10 mouse cellular contexts compared by ENCODE assay signal in the genomic region with DNA sequence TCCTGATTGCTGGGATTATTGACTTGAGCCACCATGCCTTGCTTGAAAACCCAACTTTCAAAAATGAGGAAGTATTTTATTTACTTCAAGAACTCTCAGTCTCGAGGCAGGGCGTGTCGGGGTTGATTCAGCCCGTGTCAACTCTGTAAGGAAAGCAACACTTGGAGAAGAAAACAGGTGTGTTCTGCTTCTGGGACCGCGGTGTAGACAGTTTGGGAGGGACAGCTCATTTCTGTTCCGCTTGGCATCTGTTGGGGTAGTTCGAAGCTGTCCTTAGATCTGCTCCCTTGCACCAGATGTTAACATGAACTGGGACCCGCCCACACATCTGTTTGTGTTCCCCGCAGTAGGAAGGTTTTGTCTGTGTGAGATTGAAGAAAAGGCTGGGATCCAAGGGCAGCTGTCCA. TPM values are rescaled to one million over a fixed set of nuclear protein-coding genes. Genes with fewer than 3 reads are reported as not detected.
DNase-seq lines count a peak whose midpoint lies in the region; ATAC-seq and TF ChIP-seq lines count a peak whose summit lies in the region.
"Had no signal": no experiment of that assay in that cellular context is flagged by ENCODE, and none has a peak within 500 bp of the region (broad histone marks: within the 10 kb centered on the region; RNA-seq: fewer than 3 reads in every experiment).

No protein-coding gene starts in this region.

- WGBS in liver, adult 2 months: 71% methylated on average over 10 of the region's 10 CpGs
- WGBS in hindbrain, postnatal 0 days: 68% methylated on average over 10 of the region's 10 CpGs
- 81% methylated on average over 10 of the region's 10 CpGs for WGBS in forebrain, embryonic 12.5 days
- whole genome bisulfite sequencing in forebrain, embryonic 14.5 days: 93% methylated on average over 10 of the region's 10 CpGs

- TF ChIP-seq POLR2A in brain, embryonic 14.5 days (IDR thresholded peaks at IDR 0.05; ENCODE audit: borderline replicate concordance, extremely low read depth, insufficient read depth, insufficient read length, poor library complexity, severe bottlenecking): no peak
- no peak for TF ChIP-seq POLR2A in liver, adult 2 months (IDR thresholded peaks at IDR 0.05; ENCODE audit: extremely low read depth, insufficient read depth, low read length)

- peaks cover 7% of the 10 kb centered on the region; the same call in 1 of the 2 replicates for H3K4me1 ChIP-seq in liver, adult 2 months (ENCODE audit: control insufficient read depth, insufficient read depth, low read length)
- H3K4me1 ChIP-seq in hindbrain, postnatal 0 days (ENCODE audit: insufficient read depth, low read length): 0 out of 2 replicates have a peak, but pooled peaks cover 7% of the 10 kb centered on the region
- no peaks in the 10 kb centered on the region for H3K4me1 ChIP-seq in forebrain, embryonic 12.5 days
- no peaks in the 10 kb centered on the region for H3K4me1 ChIP-seq in forebrain, embryonic 14.5 days (ENCODE audit: control insufficient read depth, insufficient read depth, low read length)

- H3K27ac ChIP-seq in liver, adult 2 months (replicated peaks; ENCODE audit: insufficient read depth, low read depth, low read length): peak overlapping the region; percentile 67
- H3K27ac ChIP-seq in hindbrain, postnatal 0 days: no peak overlapping the region
- H3K27ac ChIP-seq in forebrain, embryonic 12.5 days: no peak overlapping the region
- no peak overlapping the region for H3K27ac ChIP-seq in forebrain, embryonic 14.5 days (ENCODE audit: low read depth, low read length)
- H3K27ac ChIP-seq: embryonic facial prominence, embryonic 12.5 days had no signal

- H3K27me3 ChIP-seq in liver, adult 2 months (ENCODE audit: control insufficient read depth, insufficient read depth, low read length): no peaks in the 10 kb centered on the region
- H3K27me3 ChIP-seq in hindbrain, postnatal 0 days (ENCODE audit: insufficient read depth, low read length): no peaks in the 10 kb centered on the region
- H3K27me3 ChIP-seq in forebrain, embryonic 12.5 days: no peaks in the 10 kb centered on the region
- no peaks in the 10 kb centered on the region for H3K27me3 ChIP-seq in forebrain, embryonic 14.5 days (replicated peaks; ENCODE audit: control insufficient read depth, insufficient read depth, low read length)
- H3K27me3 ChIP-seq: embryonic facial prominence, embryonic 12.5 days had no signal

- DNase-seq in CD8-positive naive resting alpha-beta T cell, adult 2 months (ENCODE audit: low read depth in 2 of 2, low spot score in 2 of 2): peak; percentile 6 to 15
- peak; percentile 13 for DNase-seq in brain, embryonic 14.5 days (ENCODE audit: low read depth)
- DNase-seq in liver, adult 2 months (ENCODE audit: extremely low read depth, low read depth, low spot score): no peak
- DNase-seq in hindbrain, postnatal 0 days (ENCODE audit: low spot score): no peak
- DNase-seq in Muller cell, postnatal 12 days (ENCODE audit: inconsistent ontology term): no peak
- no peak for DNase-seq in forebrain, embryonic 14.5 days (ENCODE audit: low spot score)
- DNase-seq: layer of hippocampus, postnatal 36 days had no signal

- 0 out of 2 replicates have a peak overlapping the region, but pooled peaks have one; percentile 4 for H3K9ac ChIP-seq in liver, adult 2 months (ENCODE audit: low read depth, low read length)
- H3K9ac ChIP-seq in hindbrain, postnatal 0 days (replicated peaks; ENCODE audit: low read length): no peak overlapping the region
- H3K9ac ChIP-seq in forebrain, embryonic 12.5 days: no peak overlapping the region
- H3K9ac ChIP-seq in forebrain, embryonic 14.5 days (ENCODE audit: low read length): no peak overlapping the region
- H3K9ac ChIP-seq: embryonic facial prominence, embryonic 12.5 days had no signal

- TF ChIP-seq CTCF in brain, embryonic 14.5 days (IDR thresholded peaks at IDR 0.05; ENCODE audit: borderline replicate concordance, extremely low read depth, insufficient read depth, insufficient read length): no peak
- no peak for TF ChIP-seq CTCF in liver, adult 2 months (IDR thresholded peaks at IDR 0.05; ENCODE audit: low read depth, low read length)
- TF ChIP-seq CTCF in hindbrain, postnatal 0 days (IDR thresholded peaks at IDR 0.05; ENCODE audit: low read depth): no peak

- H3K4me3 ChIP-seq in liver, adult 2 months (ENCODE audit: insufficient read depth, low read depth, low read length): no peak overlapping the region
- H3K4me3 ChIP-seq in hindbrain, postnatal 0 days (ENCODE audit: low read length): no peak overlapping the region
- H3K4me3 ChIP-seq in forebrain, embryonic 12.5 days (replicated peaks): no peak overlapping the region
- no peak overlapping the region for H3K4me3 ChIP-seq in forebrain, embryonic 14.5 days (ENCODE audit: low read depth, low read length)
- H3K4me3 ChIP-seq: embryonic facial prominence, embryonic 12.5 days had no signal

- H3K79me2 ChIP-seq in liver, adult 2 months (ENCODE audit: control insufficient read depth, insufficient read depth, low read length): no peaks in the 10 kb centered on the region

- H3K4me2 ChIP-seq in hindbrain, postnatal 0 days (ENCODE audit: low read depth, low read length): no peak overlapping the region
- H3K4me2 ChIP-seq in forebrain, embryonic 12.5 days: no peak overlapping the region
- H3K4me2 ChIP-seq in forebrain, embryonic 14.5 days (ENCODE audit: low read length): no peak overlapping the region
- H3K4me2 ChIP-seq: embryonic facial prominence, embryonic 12.5 days had no signal

- no peaks in the 10 kb centered on the region for H3K9me3 ChIP-seq in hindbrain, postnatal 0 days (ENCODE audit: low read length)
- no peaks in the 10 kb centered on the region for H3K9me3 ChIP-seq in forebrain, embryonic 12.5 days
- H3K9me3 ChIP-seq in forebrain, embryonic 14.5 days (replicated peaks; ENCODE audit: control insufficient read depth, low read length): no peaks in the 10 kb centered on the region
- H3K9me3 ChIP-seq: embryonic facial prominence, embryonic 12.5 days had no signal

- ATAC-seq in neutrophil, adult 5-6 weeks (ENCODE audit: extremely low read depth, insufficient number of reproducible peaks, low FRiP score, poor library complexity, severe bottlenecking): peak; percentile 51
- no peak for ATAC-seq in hindbrain, postnatal 0 days
- ATAC-seq in forebrain, embryonic 12.5 days (ENCODE audit: low FRiP score): no peak
- no peak for ATAC-seq in forebrain, embryonic 14.5 days

- no peaks in the 10 kb centered on the region for H3K36me3 ChIP-seq in liver, adult 2 months (ENCODE audit: control insufficient read depth, insufficient read depth, low read length)
- no peaks in the 10 kb centered on the region for H3K36me3 ChIP-seq in hindbrain, postnatal 0 days (ENCODE audit: insufficient read depth, low read length)
- H3K36me3 ChIP-seq in forebrain, embryonic 12.5 days (replicated peaks): no peaks in the 10 kb centered on the region
- no peaks in the 10 kb centered on the region for H3K36me3 ChIP-seq in forebrain, embryonic 14.5 days (ENCODE audit: control insufficient read depth, insufficient read depth, low read length)
- H3K36me3 ChIP-seq: embryonic facial prominence, embryonic 12.5 days had no signal

RNA-seq across cellular contexts. Expression of gene Trim25, which starts 28.8 kb away (rescaled TPM):
- polyA plus RNA-seq in brain, embryonic 14.5 days (2012; rRNA removed): 1.7 and 3.2 TPM in 2 replicates
- total RNA-seq in liver, adult 2 months (2014; rRNA removed): 16.2 and 24.1 TPM in 2 replicates
- 29.3 and 32.1 TPM in 2 replicates for polyA plus RNA-seq in liver, adult 2 months (2012; rRNA removed)
- total RNA-seq in neutrophil, adult 5-6 weeks (2017): 97.7 and 107 TPM in 2 replicates
- total RNA-seq in hindbrain, postnatal 0 days (2014; rRNA removed): 0.97 and 4.6 TPM in 2 replicates
- 5.3 and 6.2 TPM in 2 replicates for polyA plus RNA-seq in hindbrain, postnatal 0 days (2015; fragmentation: Nextera tagmentation; extraction: Ambion mirVana)
- 2.3 and 3.7 TPM in 2 replicates for polyA plus RNA-seq in forebrain, embryonic 12.5 days (2016; fragmentation: Nextera tagmentation; extraction: Ambion mirVana)
- polyA plus RNA-seq in forebrain, embryonic 14.5 days (2014; fragmentation: Nextera tagmentation; extraction: Ambion mirVana): 2.8 and 3.1 TPM in 2 replicates

RNA-seq across cellular contexts. Expression of gene Dgke, which starts 38.7 kb away (rescaled TPM):
- polyA plus RNA-seq in brain, embryonic 14.5 days (2012; rRNA removed): 18.4 and 23.1 TPM in 2 replicates
- total RNA-seq in liver, adult 2 months (2014; rRNA removed): 0.74 and 1.1 TPM in 2 replicates
- polyA plus RNA-seq in liver, adult 2 months (2012; rRNA removed): 0.49 and 0.69 TPM in 2 replicates
- total RNA-seq in neutrophil, adult 5-6 weeks (2017): 9.7 and 9.9 TPM in 2 replicates
- 32.6 and 33.5 TPM in 2 replicates for total RNA-seq in hindbrain, postnatal 0 days (2014; rRNA removed)
- polyA plus RNA-seq in hindbrain, postnatal 0 days (2015; fragmentation: Nextera tagmentation; extraction: Ambion mirVana): 14.6 and 14.7 TPM in 2 replicates
- polyA plus RNA-seq in forebrain, embryonic 12.5 days (2016; fragmentation: Nextera tagmentation; extraction: Ambion mirVana): 7.4 and 9.2 TPM in 2 replicates
- 9.9 and 12.0 TPM in 2 replicates for polyA plus RNA-seq in forebrain, embryonic 14.5 days (2014; fragmentation: Nextera tagmentation; extraction: Ambion mirVana)

RNA-seq across cellular contexts. Expression of gene Gm525, which starts 45.7 kb away (rescaled TPM):
- 0.56 TPM in 1 of 2 replicates, not detected in the other for polyA plus RNA-seq in brain, embryonic 14.5 days (2012; rRNA removed)
- total RNA-seq in liver, adult 2 months (2014; rRNA removed): not detected in 2 replicates
- not detected in 2 replicates for polyA plus RNA-seq in liver, adult 2 months (2012; rRNA removed)
- total RNA-seq in neutrophil, adult 5-6 weeks (2017): not detected in 2 replicates
- not detected in 2 replicates for total RNA-seq in hindbrain, postnatal 0 days (2014; rRNA removed)
- polyA plus RNA-seq in hindbrain, postnatal 0 days (2015; fragmentation: Nextera tagmentation; extraction: Ambion mirVana): 0.48 and 0.63 TPM in 2 replicates
- not detected in 2 replicates for polyA plus RNA-seq in forebrain, embryonic 12.5 days (2016; fragmentation: Nextera tagmentation; extraction: Ambion mirVana)
- not detected in 2 replicates for polyA plus RNA-seq in forebrain, embryonic 14.5 days (2014; fragmentation: Nextera tagmentation; extraction: Ambion mirVana)
- total RNA-seq: layer of hippocampus, postnatal 36 days had no signal

RNA-seq across cellular contexts. Expression of gene Coil, which starts 57.9 kb away (rescaled TPM):
- polyA plus RNA-seq in brain, embryonic 14.5 days (2012; rRNA removed): 28.9 and 31.3 TPM in 2 replicates
- total RNA-seq in liver, adult 2 months (2014; rRNA removed): 2.6 and 2.7 TPM in 2 replicates
- 1.6 and 2.7 TPM in 2 replicates for polyA plus RNA-seq in liver, adult 2 months (2012; rRNA removed)
- total RNA-seq in neutrophil, adult 5-6 weeks (2017): 6.5 and 7.8 TPM in 2 replicates
- total RNA-seq in hindbrain, postnatal 0 days (2014; rRNA removed): 21.7 and 29.0 TPM in 2 replicates
- 22.8 and 24.7 TPM in 2 replicates for polyA plus RNA-seq in hindbrain, postnatal 0 days (2015; fragmentation: Nextera tagmentation; extraction: Ambion mirVana)
- 30.3 and 31.5 TPM in 2 replicates for polyA plus RNA-seq in forebrain, embryonic 12.5 days (2016; fragmentation: Nextera tagmentation; extraction: Ambion mirVana)
- 17.1 and 18.2 TPM in 2 replicates for polyA plus RNA-seq in forebrain, embryonic 14.5 days (2014; fragmentation: Nextera tagmentation; extraction: Ambion mirVana)

Comparison
In these comparisons a context has a peak if more than half of its experiments do, and no peak if none do; other contexts are left out.
1. DNase-seq: peak in CD8-positive naive resting alpha-beta T cell, adult 2 months (2 of 2) and brain, embryonic 14.5 days (single experiment); none in liver, adult 2 months (single experiment), hindbrain, postnatal 0 days (single experiment), Muller cell, postnatal 12 days (single experiment) and forebrain, embryonic 14.5 days (single experiment).